Mouse (Mus musculus) right cerebral cortex, adult 2 months (tissue): Measurements from ENCODE around the gene Maml1.
"Not testable (repeated sequence)": the region's sequence is repeated elsewhere in the genome, so short reads cannot be mapped to it uniquely, and the experiment has no call there.

Source experiments
- DNase-seq, 2 experiments: peaks; one replicate each; pipeline ENCODE4 v3.0.0; 2021 to 2022; ENCODE audit warnings: low spot score in 2 of 2

Maml1 gene

DNA sequence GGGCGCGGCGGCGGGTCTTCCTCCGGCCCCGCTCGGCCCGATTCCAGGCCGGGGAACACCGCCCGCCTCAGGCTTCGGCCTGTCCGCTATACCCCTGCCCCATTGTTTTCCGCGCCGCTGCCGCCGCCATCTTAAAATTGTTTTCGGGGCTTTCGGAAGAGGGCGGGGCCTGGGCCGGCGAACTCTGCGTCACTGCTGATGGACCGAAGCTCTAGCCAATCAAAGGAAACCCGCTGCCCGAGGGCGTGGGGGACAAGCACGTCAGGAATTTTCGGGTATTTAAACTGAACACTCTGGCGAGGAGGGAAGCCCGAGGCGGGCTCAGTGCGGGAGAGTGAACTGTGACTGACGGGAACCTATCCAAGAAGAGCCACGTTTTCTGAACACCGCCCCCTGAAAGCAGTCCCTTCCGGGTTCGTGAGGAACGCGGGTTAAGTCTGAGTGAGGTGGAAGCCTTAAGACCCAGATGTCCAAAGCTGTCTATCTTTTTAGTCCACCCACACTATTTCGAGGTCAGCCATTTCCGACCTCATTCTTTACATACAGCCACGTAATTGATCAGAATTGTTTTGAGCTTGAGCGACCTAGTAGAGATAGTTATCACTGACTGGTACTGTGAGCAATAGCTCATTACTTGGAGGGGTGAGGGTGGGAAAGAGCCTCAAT is at the start of gene Maml1:
Maml1 (minus strand) TSS at position 122 of the 666 bp plus-strand sequence.
- peak; percentile 98 for DNase-seq

DNA sequence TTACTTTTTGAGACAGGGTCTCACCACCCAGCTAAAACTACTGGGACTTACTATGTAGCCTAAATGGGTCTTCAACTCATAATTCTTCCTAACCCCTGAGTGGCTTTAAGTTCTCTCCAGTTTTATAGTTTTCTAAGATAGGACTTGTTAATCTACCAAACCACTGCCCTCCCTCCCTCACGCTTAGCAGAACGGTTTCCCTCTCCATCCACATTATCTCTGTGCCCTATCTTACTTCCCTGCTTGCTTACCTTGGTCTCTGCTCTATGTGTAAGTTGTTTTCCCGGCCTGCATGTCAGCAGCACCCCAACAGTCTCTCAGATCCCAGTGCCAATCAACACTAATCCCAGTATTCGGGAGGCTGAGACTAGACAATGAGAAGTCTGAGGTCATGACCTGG is 44.8 kb upstream of the Maml1 start:
- DNase-seq: no peak

DNA sequence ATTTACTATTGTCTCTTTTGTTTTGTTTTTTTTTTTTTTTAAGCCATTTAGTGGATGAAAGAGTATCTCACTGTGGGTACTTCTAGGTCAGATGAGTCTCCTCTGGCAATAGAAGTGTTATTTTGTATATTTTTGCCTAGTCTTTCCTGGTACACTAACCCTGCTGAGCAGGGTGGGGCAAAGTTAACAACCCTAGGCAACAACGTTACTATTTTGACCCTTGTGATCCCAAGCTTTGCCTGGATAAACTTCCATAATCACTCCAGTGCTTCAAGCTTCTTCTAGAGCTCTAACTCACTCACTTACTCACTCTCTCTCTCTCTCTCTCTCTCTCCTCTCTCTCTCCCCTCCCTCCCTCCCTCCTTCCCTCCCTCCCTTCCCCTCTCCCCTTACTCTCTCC is 44.0 kb upstream of the Maml1 start:
- DNase-seq: no peak

DNA sequence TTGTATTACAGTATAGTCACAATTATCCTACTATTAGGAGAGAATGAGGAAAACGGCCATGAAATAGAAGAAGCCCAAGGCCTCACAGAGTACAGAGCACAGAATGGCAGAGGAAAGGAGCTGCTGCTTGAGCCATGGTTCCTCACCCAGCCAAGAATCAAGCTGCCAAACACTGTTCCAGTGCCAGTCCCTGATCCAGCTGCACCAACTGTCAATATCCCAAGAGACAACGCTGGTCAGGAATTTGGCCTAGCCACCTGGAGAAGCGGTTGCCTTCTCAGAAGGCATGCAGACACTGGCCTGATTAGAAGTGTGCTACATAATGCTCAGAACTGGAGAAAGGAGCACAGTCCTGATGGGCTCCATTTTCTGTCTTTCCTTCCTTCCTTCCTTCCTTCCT is 41.1 kb upstream of the Maml1 start:
- no peak for DNase-seq

DNA sequence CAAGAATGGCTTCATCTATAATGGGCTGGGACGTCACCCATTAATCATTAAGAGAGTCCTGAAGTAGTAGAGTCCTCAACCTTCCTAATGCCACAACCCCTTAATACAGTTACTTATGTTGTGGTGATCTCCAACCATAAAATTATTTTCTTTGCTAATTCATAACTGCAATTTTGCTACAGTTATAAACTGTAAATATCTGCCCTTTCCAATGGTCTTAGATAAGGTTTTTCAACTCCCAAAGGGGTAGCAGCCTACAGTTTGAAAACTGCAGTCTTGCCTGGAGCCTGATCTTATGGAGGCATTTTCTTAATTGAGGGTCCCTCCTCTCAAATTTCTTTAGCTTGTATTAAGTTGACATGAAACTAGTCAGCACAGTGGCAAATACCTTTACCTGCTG is 37.3 kb upstream of the Maml1 start:
- DNase-seq: no peak

DNA sequence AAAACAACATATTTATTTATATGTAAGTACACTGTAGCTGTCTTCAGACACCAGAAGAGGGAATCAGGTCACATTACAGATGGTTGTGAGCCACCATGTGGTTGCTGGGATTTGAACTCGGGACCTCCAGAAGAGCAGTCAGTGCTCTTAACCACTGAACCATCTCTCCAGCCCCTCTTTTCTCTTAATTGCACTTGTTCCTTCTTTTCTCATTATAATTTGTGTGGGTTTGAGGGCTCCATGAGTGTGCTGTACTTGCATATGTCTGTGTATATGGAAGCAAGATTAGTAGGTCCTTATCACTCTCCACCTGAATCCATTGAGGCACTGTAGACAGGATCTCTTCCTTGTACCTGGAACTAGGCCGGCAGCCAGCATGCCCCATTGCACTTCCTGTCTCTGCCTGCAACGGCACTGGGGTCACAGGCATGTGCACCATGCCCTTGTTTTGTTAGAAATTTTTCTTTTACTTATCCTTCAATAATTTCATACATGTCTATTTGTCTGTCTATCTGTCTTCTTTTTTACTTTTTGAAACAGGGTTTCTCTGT is 36.0 kb upstream of the Maml1 start:
- DNase-seq: no peak

DNA sequence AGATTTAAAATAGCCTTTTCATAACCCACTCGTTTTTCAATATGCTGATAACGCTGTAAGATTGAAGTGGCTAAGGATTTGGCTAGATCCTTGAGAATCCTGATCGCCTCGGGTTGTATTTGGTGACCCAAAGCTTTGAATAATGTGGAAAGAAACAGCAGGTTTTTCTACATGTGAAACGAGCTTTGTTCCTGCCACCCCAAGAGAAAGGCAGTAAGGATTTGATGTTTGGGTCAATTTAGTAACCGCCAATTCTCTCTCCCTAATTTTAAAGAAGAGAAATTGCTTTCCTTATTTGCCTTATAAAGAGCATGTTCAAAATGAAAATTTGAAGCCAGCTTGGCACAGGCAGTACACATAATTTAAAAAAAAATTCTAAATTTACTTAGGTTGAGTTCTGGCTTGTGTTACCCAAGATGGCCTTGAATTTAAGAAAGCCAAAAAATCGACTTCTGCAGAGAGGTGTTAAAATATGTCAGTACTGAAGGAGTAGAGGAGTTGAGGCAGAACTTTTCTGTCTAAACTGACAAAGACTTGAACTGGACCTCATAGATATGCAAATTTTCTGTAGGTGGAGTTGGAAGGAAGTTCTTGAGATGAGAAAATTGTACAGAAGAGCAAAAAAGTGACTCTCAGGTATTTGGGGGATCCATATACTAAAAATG is 34.3 kb upstream of the Maml1 start:
- DNase-seq: no peak

DNA sequence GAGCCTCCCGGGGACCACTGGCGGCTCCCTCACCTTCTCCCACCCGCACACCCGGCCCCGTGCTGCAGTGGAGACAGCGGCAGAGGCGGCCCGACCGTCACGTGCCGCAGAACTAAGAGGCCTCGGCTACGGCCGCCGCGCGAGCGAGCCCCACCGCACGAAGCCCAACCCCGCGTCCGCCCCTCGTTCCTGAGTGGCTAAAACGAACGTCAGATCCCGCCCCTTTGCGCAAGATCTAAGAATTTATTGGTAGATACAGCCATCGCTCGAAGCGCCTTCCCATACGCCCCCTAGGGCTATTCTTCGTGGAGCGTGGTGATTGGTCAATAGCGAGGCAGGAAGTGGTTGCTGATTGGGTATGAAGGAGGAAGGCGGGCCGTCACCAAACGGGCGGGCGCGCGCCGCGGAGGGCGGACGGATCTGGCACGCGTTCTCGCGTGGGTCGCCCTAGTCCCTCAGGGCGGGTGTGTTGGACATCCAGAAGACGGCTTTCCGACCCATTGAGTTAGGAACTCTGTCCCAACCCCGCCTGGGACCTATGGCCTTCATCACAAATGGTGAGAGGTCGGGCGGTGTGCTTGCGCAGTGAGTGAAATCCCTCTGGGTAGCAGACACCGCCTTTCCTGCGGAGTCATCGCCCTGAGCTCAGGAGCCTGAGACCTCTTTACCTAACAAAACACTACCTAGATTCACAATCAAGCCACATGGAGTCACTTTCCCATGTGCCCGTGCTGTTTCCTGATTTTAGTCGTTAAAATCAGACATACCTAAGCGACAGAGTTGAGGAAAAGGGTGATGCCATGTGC is 33.6 kb upstream of the Maml1 start, which contains the start of gene Canx:
Canx (minus strand) TSS at position 178 of the 806 bp plus-strand sequence.
- DNase-seq: peak; percentile 100

DNA sequence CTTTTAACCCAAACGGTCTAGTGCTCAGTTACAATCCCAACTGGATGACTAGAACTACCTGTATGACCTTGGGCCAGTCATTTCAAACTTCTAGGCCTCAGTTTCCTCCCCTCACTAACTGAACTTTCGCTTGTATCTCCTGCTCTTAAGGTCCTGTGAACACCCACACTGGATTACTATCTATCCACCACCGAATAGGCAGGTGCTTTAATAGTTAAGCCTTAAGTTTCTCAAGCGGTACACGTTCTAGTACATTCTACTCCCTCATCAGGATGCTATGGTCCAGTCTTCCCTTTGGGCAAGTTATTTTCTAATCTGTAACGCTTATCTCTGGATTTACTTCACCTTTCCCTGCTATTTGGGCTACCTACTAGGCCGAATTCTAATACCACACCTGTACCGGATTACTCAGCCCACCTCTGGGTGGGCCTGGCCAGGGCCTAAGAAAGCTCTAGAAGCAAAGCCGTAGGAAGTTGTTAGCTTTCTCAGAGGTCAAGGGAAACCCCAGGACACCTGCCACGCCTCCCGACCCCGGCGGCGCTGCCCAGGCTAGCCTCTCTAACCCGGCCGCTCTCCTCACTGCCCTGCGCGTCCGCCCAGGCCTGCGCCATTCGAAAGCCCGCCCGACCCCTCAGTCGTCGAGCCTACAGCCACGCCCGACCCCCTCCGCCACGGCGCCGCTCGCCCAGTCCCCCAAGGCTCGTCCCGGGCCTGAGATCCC is 32.8 kb upstream of the Maml1 start:
- no peak for DNase-seq

DNA sequence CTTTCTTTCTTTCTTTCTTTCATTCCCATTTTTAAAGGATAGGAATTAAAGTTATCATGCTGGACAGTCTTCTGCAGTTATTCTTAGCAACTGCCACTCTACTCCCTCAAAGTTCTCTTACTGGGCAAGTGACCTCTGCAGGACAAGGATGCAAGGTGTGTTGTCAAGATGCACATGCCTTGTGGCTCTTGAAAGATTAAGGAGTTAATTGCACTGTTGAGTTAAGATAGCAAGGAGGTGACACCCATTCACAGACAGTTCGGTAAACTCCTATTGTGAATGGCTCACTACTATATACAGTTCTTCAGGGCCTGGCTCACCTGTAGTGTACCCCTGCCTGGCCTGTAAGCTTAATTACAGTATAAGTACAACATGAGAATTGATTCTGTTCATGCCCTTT is 31.7 kb upstream of the Maml1 start:
- DNase-seq: no peak

DNA sequence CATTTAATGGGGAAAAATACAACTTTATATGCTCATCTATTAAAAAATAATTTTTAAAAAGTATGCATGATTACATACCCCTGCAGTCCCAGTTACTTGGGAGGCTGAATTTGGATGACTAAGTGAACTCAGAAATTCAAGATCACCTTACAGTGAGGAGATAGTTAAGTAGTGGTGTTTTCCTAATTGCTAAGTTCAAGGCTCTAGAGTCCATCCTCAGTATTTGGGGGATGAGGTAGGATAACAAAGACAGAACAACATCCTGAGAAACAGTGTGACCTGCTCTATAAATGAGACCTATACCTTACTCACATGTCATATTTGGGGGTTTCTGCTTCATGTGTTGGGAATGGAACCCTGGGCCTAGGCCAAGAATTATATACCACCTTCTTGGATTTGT is 30.2 kb upstream of the Maml1 start:
- DNase-seq: no peak

DNA sequence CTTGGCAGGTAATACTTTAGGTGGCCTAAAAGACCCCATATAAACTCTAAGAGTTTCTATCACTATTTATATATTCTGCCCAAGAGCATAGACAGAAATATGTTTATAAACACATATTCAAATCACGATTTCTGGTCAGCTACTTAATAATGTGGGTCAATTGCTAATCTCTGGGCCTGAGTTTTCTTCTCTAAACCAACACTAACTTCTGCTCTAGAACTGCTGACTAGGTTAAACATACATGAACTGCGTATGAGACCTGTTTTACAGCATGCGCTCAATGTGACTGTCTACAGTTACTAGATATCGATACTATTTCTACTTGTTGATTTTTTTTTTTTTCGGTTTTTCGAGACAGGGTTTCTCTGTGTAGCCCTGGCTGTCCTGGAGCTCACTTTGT is 29.1 kb upstream of the Maml1 start:
- no peak for DNase-seq

DNA sequence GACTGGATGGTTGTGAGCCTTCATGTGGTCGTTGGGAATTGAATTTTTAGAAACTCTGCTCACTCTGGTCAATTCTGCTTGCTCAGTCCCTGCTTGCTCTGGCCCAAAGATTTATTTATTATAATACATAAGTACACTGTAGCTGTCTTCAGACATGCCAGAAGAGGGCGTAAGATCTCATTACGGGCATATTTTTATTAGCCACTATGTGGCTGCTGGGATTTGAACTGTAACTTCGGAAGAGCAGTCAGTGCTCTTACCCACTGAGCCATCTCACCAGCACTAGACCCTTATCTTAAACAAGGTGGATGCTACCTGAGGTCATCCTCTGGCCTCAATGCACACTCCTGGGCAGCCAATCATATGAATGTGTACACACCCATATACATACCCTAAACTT is 27.2 kb upstream of the Maml1 start:
- not testable (repeated sequence) for DNase-seq

DNA sequence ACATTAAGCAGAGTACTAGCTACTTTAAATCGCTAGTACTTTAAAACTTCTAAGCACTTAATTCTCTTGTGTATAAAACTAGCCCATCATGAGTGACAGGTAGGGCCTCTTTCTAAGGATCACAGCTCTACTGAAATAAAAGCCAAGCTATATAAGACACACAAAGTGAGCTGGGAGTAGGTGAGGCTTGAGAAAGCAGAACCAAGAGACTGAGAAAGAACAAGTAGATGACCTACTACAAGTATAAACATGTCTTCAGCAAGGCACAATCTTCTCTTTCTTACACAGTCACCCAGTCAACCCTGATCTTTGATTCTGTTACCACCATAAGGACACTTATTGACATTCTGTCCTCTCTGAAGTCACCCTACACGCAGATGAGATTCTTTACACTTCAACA is 20.7 kb upstream of the Maml1 start:
- no peak for DNase-seq

DNA sequence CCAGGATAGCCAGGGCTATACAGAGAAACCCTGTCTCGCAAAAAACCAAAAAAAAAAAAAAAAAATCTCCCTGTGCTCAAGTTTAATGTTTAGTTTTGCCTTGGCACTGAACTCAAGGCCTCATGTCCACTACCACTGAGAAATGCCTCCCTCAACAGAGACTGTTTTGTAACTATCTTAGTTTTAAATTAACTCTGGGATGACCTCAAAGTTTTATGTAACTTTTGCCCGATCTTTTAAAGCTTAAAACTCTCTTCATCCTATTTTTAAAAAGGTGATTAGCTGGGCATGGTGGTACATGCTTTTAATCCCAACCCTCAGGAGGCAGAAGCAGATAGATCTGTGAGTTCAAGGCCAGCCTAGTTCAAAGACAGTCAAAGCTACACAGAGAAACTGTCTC is 11.3 kb upstream of the Maml1 start:
- no peak for DNase-seq

DNA sequence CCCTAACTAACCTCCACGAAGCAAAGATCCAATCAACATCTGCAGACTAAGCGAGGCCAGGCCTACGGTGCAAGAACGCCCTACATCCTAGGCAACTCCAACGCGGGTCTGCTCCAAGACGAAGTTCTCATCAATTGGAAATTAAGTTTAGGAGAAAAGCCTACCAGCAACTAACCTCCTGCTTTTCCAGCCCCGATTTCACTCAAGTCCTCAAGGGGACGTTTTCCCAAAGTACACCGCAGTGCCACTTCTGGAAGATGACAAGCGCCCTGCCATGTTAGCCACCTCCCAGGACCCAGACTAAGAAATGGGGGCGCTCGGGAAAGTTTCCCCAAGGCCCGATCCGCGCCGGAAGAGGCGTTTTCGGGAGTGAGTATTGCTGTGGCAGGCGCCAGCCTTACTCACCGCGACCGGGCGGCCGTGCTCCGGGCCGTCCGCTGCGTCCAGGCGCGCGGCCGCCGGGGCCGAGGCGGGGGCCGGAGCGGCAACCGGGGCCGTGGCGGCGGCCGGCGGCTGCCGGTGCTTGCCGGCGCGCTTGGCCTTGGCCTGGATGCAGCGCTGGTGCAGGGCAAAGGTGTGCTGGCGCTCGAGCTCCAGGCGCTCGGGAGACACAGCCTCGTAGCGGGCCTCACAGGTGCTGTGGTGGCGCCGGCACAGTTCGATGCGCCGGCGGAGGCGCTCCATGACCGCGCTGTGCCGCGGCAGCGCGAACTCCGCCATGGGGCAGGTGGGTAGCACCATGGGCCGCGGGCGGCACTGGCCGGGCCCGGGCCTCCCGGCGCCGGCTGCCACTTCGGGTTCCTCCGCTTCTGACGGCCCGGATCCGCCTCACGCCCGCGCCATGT is 568 bp downstream of the Maml1 start:
- DNase-seq: peak; percentile 49 to 54

DNA sequence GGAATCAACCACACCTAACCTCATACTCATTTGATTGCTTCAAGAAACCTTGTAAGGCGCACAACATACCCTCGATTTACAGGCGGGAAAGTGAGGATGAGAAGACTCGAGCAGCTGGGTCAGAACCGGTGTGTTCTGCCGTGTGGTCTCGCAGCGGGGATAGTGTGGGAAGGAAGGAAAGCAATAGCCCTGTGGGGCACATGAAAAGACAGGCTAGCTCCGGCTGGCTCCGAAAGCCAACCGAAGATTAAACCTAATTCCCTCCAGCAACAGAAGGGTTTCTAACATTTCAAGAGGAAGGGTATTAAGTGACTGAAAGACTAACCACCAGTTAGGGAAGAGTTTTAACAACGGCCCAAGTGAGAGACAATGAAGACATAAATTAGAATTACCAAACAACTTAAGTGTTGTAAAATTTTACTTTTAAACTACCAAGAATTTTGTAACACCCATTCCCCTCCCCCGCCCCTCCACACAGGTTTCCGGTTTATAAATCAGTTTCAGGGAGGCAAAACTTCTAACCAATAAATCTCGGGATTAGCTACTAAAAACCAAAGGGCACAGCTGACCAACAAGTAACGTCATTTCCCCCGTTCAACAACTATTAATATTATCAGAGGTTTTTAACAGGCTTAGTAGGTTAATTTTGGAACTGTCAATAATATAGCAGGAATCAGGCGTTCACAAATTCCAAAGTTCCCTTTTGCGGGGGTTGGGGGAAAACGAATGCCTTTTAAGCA is 1.5 kb downstream of the Maml1 start:
- no peak for DNase-seq

DNA sequence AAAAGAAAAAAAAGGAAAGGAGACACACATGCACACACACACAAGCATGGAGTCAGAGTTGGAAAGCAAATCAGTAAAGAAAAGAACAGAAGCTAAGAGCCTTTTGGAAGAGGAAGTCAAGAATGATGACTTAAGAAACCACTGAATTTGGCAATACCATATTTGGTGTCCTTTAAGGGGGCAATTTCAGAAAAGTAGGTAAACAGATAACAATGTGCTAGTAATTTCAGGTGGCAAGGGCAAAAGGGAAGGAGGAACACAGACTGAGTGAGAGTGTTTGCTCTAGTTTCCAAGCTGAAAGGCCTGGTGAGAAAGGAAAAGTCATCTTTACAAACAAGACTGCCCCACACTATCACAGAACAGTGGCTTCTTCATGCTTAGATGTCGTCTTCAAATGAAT is 5.7 kb downstream of the Maml1 start:
- no peak for DNase-seq

DNA sequence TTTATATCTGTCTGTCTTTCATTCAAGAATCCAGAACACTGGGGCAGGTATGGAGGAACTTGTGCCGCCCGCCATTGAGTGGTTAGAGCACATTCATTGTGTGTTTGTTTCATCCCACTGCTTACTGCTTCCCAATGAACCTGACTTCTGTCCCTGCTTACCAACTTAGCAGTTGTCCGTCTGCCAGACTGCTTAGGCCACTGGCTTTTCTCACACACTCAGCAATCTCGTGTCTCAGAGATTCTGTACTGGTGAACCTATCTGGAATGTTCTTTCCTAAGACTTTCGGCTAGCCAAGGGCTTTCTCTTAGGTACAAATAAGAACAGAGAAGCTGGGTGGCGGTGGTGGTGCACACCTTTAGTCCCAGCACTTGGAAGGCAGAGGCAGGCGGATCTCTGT is 6.4 kb downstream of the Maml1 start:
- no peak for DNase-seq

DNA sequence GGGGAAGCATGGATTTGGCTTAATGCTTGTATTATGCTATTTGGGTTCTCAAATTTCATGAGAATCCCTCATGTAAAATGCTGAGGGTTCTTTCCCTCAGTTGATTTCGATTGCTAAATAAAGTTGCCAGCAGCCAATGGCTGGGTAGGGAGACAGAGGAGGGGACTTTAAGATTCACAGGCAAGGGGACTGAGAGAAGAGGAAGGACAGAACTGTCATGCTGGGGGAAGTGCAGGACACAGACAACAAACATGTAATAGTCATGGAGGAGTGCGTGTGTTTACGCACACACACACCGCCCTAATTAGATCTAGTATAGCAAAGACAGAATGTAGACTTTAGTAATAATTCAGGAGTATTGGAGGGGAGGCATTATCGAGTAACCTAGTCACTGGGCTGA is 6.8 kb downstream of the Maml1 start:
- no peak for DNase-seq
